Mouse (Mus musculus): ENCODE measurements around the gene Olfr320. TPM values are rescaled to one million over a fixed set of nuclear protein-coding genes. Genes with fewer than 3 reads are reported as not detected.

The Olfr320 gene
- polyA plus RNA-seq (2015; fragmentation: Nextera tagmentation; extraction: Ambion mirVana) = not detected in 2 replicates

GRCm38 (mm10) chr11:58680799-58681198 is at the start of gene Olfr320:
Gene Olfr320 (plus strand): TSS chr11:58681099.

GRCm38 (mm10) chr11:58640272-58640867 is 40.5 kb upstream of the Olfr320 start, which contains the start of gene Trim58:
Gene Trim58 (plus strand): TSS chr11:58640465.

DNA sequence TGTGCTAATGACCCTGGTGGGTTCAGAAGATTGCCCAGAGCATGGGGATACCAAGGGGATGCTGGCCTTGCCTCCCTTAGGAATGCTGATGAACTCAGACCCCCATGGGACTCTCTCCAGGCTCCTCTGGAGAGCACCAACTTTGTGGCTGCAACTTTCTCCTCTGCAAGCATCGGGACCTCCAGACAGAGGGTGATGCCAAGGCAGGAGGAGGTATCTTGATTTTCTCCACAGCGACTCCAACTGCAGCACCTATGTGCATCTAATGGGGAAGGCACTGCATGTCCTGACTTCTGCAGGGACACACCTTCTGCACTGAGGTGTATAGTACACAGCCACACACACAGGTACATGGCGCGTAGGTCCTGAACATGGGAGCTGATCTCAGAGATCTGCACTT is 22.3 kb upstream of the Olfr320 start, which contains the start of gene Olfr322:
TSS of gene Olfr322 (plus strand) at position 187 of the 400 bp plus-strand sequence.

DNA sequence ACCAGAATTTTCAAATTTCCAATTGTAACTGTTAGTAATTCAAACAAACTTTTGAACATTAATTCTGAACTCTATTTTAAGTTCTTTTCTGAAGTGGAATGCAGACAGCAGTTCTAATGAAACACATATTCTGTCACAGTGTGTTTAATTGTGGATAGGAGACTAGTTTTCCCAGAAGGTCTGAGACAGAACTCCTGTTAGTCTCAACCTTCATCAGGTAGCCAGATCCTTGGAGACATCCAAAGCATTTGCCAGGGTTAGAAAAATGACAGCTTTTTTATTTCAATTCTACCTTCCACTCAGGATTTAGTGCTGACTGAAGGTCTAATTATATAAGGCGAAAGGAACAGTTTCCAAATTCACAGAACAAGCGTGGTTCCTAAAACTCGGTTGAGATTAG is 18.0 kb downstream of the Olfr320 start, which contains the start of gene Olfr319:
TSS of gene Olfr319 (plus strand) at position 301 of the 400 bp plus-strand sequence.

GRCm38 (mm10) chr11:58723914-58724313 is 43.0 kb downstream of the Olfr320 start, which contains the start of gene Olfr318:
Gene Olfr318 (minus strand): TSS chr11:58724014.

Other genes starting within 250 kb of the Olfr320 start
- gene Gm12253, start 248.5 kb upstream of the Olfr320 start, polyA plus RNA-seq (2015; fragmentation: Nextera tagmentation; extraction: Ambion mirVana) = not detected in 2 replicates
- not detected in 2 replicates for gene Lypd9, start 228.2 kb upstream of the Olfr320 start, polyA plus RNA-seq (2015; fragmentation: Nextera tagmentation; extraction: Ambion mirVana)
- not detected in 2 replicates for gene Olfr30, start 218.8 kb upstream of the Olfr320 start, polyA plus RNA-seq (2015; fragmentation: Nextera tagmentation; extraction: Ambion mirVana)
- gene Olfr332, start 188.5 kb upstream of the Olfr320 start, polyA plus RNA-seq (2015; fragmentation: Nextera tagmentation; extraction: Ambion mirVana) = not detected in 2 replicates
- not detected in 2 replicates for gene Olfr331, start 178.5 kb upstream of the Olfr320 start, polyA plus RNA-seq (2015; fragmentation: Nextera tagmentation; extraction: Ambion mirVana)
- gene Olfr330, start 146.3 kb upstream of the Olfr320 start, polyA plus RNA-seq (2015; fragmentation: Nextera tagmentation; extraction: Ambion mirVana) = 0.17 TPM in 1 of 2 replicates, not detected in the other
- 0.04 and 0.08 TPM in 2 replicates for gene Olfr329-ps, start 134.7 kb upstream of the Olfr320 start, polyA plus RNA-seq (2015; fragmentation: Nextera tagmentation; extraction: Ambion mirVana)
- 0.12 and 0.18 TPM in 2 replicates for gene Olfr328, start 125.5 kb upstream of the Olfr320 start, polyA plus RNA-seq (2015; fragmentation: Nextera tagmentation; extraction: Ambion mirVana)
- 0.09 and 0.23 TPM in 2 replicates for gene Olfr224, start 110.5 kb upstream of the Olfr320 start, polyA plus RNA-seq (2015; fragmentation: Nextera tagmentation; extraction: Ambion mirVana)
- not detected in 2 replicates for gene Olfr325, start 103.4 kb upstream of the Olfr320 start, polyA plus RNA-seq (2015; fragmentation: Nextera tagmentation; extraction: Ambion mirVana)
- 0.21 and 0.41 TPM in 2 replicates for gene Olfr324, start 86.0 kb upstream of the Olfr320 start, polyA plus RNA-seq (2015; fragmentation: Nextera tagmentation; extraction: Ambion mirVana)
- not detected in 2 replicates for gene 2210407C18Rik, start 65.0 kb upstream of the Olfr320 start, polyA plus RNA-seq (2015; fragmentation: Nextera tagmentation; extraction: Ambion mirVana)
- not detected in 2 replicates for gene Olfr323, start 50.6 kb upstream of the Olfr320 start, polyA plus RNA-seq (2015; fragmentation: Nextera tagmentation; extraction: Ambion mirVana)
- gene Trim58, start 40.6 kb upstream of the Olfr320 start, polyA plus RNA-seq (2015; fragmentation: Nextera tagmentation; extraction: Ambion mirVana) = 0.46 and 0.47 TPM in 2 replicates
- gene Olfr322, start 22.3 kb upstream of the Olfr320 start, polyA plus RNA-seq (2015; fragmentation: Nextera tagmentation; extraction: Ambion mirVana) = not detected in 2 replicates
- not detected in 2 replicates for gene Olfr319, start 18.1 kb downstream of the Olfr320 start, polyA plus RNA-seq (2015; fragmentation: Nextera tagmentation; extraction: Ambion mirVana)
- not detected in 2 replicates for gene Olfr318, start 42.9 kb downstream of the Olfr320 start, polyA plus RNA-seq (2015; fragmentation: Nextera tagmentation; extraction: Ambion mirVana)
- gene Olfr317, start 58.1 kb downstream of the Olfr320 start, polyA plus RNA-seq (2015; fragmentation: Nextera tagmentation; extraction: Ambion mirVana) = not detected in 2 replicates
- not detected in 2 replicates for gene Olfr316, start 71.6 kb downstream of the Olfr320 start, polyA plus RNA-seq (2015; fragmentation: Nextera tagmentation; extraction: Ambion mirVana)
- not detected in 2 replicates for gene Olfr315, start 92.1 kb downstream of the Olfr320 start, polyA plus RNA-seq (2015; fragmentation: Nextera tagmentation; extraction: Ambion mirVana)
- gene Olfr314, start 101.9 kb downstream of the Olfr320 start, polyA plus RNA-seq (2015; fragmentation: Nextera tagmentation; extraction: Ambion mirVana) = not detected in 2 replicates
- gene Fam183b, start 120.9 kb downstream of the Olfr320 start, polyA plus RNA-seq (2015; fragmentation: Nextera tagmentation; extraction: Ambion mirVana) = 15.4 and 16.6 TPM in 2 replicates
- gene Olfr313, start 133.9 kb downstream of the Olfr320 start, polyA plus RNA-seq (2015; fragmentation: Nextera tagmentation; extraction: Ambion mirVana) = not detected in 2 replicates
- not detected in 2 replicates for gene Olfr312, start 148.1 kb downstream of the Olfr320 start, polyA plus RNA-seq (2015; fragmentation: Nextera tagmentation; extraction: Ambion mirVana)
- not detected in 2 replicates for gene Olfr311, start 158.2 kb downstream of the Olfr320 start, polyA plus RNA-seq (2015; fragmentation: Nextera tagmentation; extraction: Ambion mirVana)
- 10.6 and 13.8 TPM in 2 replicates for gene Gm12258, start 166.1 kb downstream of the Olfr320 start, polyA plus RNA-seq (2015; fragmentation: Nextera tagmentation; extraction: Ambion mirVana)
- 8.7 and 8.9 TPM in 2 replicates for gene 2810021J22Rik, start 186.1 kb downstream of the Olfr320 start, polyA plus RNA-seq (2015; fragmentation: Nextera tagmentation; extraction: Ambion mirVana)
- gene Zfp39, start 223.1 kb downstream of the Olfr320 start, polyA plus RNA-seq (2015; fragmentation: Nextera tagmentation; extraction: Ambion mirVana) = 4.1 and 5.5 TPM in 2 replicates
- not detected in 2 replicates for gene Btnl10, start 236.8 kb downstream of the Olfr320 start, polyA plus RNA-seq (2015; fragmentation: Nextera tagmentation; extraction: Ambion mirVana)

All from neural tube, postnatal 0 days (tissue).